Mouse (Mus musculus) G1E (cell line): Measurements from ENCODE around the gene Ank. TPM values are rescaled to one million over a fixed set of nuclear protein-coding genes. Genes with fewer than 3 reads are reported as not detected.
"Not testable (repeated sequence)": the region's sequence is repeated elsewhere in the genome, so short reads cannot be mapped to it uniquely, and the experiment has no call there.

Experiments used
- ATAC-seq: 2 replicates; pipeline ENCODE4 v1.8.0; 2016; ENCODE audit warnings: mild to moderate bottlenecking; ENCODE audit not compliant: insufficient number of reproducible peaks, poor library complexity, low FRiP score, severe bottlenecking; ENCODE audit errors: extremely low read depth
- DNase-seq: peaks from one replicate; pipeline ENCODE4 v3.0.0; 2012; ENCODE audit warnings: low spot score
- H3K27me3 ChIP-seq: 2 replicates; pipeline ENCODE4 v1.6.1; 2012; ENCODE audit warnings: mild to moderate bottlenecking, low read length, inconsistent platforms; ENCODE audit not compliant: insufficient read depth
- H3K36me3 ChIP-seq: replicated peaks from 2 replicates; pipeline ENCODE3; 2012; ENCODE audit warnings: mild to moderate bottlenecking, inconsistent platforms
- H3K4me1 ChIP-seq: 2 replicates; pipeline ENCODE4 v1.6.1; 2012; ENCODE audit warnings: low read depth, low read length, inconsistent platforms, mixed read lengths; ENCODE audit not compliant: insufficient read depth
- H3K4me3 ChIP-seq: 2 replicates; pipeline ENCODE4 v1.5.1; 2012; ENCODE audit warnings: low read depth, mild to moderate bottlenecking, inconsistent platforms, low read length, moderate library complexity, mixed read lengths
- H3K9me3 ChIP-seq: replicated peaks from 2 replicates; pipeline ENCODE4 v1.6.1; 2012; ENCODE audit warnings: inconsistent platforms
- CTCF ChIP-seq: IDR thresholded peaks from 2 replicates; pipeline ENCODE4 v1.5.1; 2012; ENCODE audit warnings: low read depth, low read length, inconsistent platforms, mixed read lengths
- GATA1 ChIP-seq: IDR thresholded peaks from 2 replicates; pipeline ENCODE4 v1.6.1; 2012; ENCODE audit warnings: borderline replicate concordance, low read length, inconsistent platforms, mixed read lengths
- GATA2 ChIP-seq: IDR thresholded peaks from 2 replicates; pipeline ENCODE4 v1.6.1; 2012; ENCODE audit warnings: low read depth, low read length, inconsistent platforms, borderline replicate concordance
- POLR2AphosphoS5 ChIP-seq: IDR thresholded peaks from 2 replicates; pipeline ENCODE4 v1.6.1; 2012; ENCODE audit warnings: low read depth, low read length, inconsistent platforms; ENCODE audit not compliant: insufficient replicate concordance
- TAL1 ChIP-seq: conservative IDR thresholded peaks from 2 replicates; pipeline ENCODE4 v1.6.1; 2012; ENCODE audit warnings: low read depth, low read length, inconsistent platforms, mixed read lengths
- polyA plus RNA-seq: library from polyadenylated mRNA; stranded (reverse); fragments of >175 nt; gene quantifications from 2 replicates; pipeline ENCODE4 v1.2.3, GENCODE M21; 2012
- total RNA-seq, 2 experiments: library from RNA; stranded (forward) in 1 of 2; stranded (reverse) in 1 of 2; fragments of 200-1000 nt in 1 of 2; fragments of >200 nt in 1 of 2; fragmentation: Nextera tagmentation in 1 of 2; gene quantifications; 2 replicates each; pipeline ENCODE4 v1.2.3; 2014 to 2017

Ank gene
- total and polyA plus RNA-seq, 3 experiments: 37.0 to 145 (median 39.2) TPM

DNA sequence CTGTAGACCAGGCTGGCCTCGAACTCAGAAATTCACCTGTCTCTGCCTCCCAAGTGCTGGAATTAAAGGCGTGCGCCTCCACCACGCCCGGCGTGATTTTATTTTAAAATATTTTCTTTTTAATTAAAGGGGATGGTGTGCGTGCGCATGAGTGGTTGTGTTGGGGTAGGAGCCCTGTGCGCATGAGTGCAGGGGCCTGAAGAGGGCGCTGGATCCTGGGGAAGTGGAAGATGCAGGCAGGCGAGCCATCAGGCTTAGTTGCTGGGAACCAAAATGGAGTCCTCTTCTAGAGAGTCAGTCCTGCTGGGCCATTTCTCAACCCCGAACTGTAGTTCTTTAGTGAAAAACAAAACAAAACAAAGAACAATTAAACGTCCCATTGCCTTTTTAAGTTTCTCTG lies 2.6 kb upstream of the Ank start:
- no peaks in the 10 kb centered on the region for H3K9me3 ChIP-seq
- H3K36me3 ChIP-seq: no peaks in the 10 kb centered on the region
- peaks cover 26% of the 10 kb centered on the region for H3K4me1 ChIP-seq
- ATAC-seq (no peak), DNase-seq (no peak)
- H3K4me3 ChIP-seq: no peak overlapping the region
- TF ChIP-seq POLR2AphosphoS5 (no peak), GATA2 (no peak), TAL1 (no peak), GATA1 (no peak), CTCF (no peak)
- H3K27me3 ChIP-seq: peaks cover 10% of the 10 kb centered on the region

GRCm38 (mm10) chr15:27465391-27466005 lies 979 bp upstream of the Ank start:
- peaks cover 2% of the 10 kb centered on the region for H3K36me3 ChIP-seq
- no peaks in the 10 kb centered on the region for H3K9me3 ChIP-seq
- ATAC-seq (no peak), DNase-seq (no peak)
- TF ChIP-seq POLR2AphosphoS5 (no peak), GATA1 (no peak), TAL1 (no peak), GATA2 (no peak), CTCF (no peak)
- peaks cover 33% of the 10 kb centered on the region for H3K4me1 ChIP-seq
- H3K4me3 ChIP-seq: peak overlapping the region; percentile 94; the same call in 1 of the 2 replicates
- H3K27me3 ChIP-seq: peaks cover 5% of the 10 kb centered on the region; the same call in 1 of the 2 replicates

DNA sequence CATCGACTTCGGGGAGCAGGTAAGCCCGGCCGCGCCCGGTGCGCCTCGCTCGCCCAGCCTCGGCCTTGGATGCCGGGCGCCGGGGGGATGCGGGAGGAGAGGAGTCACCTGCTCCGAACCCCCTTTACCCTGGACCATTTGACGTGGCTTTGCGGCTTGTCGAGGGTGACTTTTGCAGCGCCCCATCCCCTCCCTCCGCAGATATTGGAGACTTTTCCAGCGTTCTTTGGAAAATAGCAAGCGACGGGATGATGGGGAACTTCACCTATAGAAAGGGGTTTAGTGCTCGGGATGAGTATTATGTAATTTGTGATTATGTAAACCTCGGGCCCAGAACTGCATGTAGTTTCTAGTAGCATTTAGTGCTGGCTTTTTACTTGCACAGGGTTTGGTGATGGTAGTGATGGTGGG lies 609 bp downstream of the Ank start:
- H3K36me3 ChIP-seq: peaks cover 14% of the 10 kb centered on the region
- peaks cover 45% of the 10 kb centered on the region for H3K4me1 ChIP-seq
- no peak for TF ChIP-seq GATA2
- TF ChIP-seq CTCF: no peak
- no peak for TF ChIP-seq POLR2AphosphoS5
- TF ChIP-seq GATA1: no peak
- TF ChIP-seq TAL1: no peak
- H3K27me3 ChIP-seq: 0 out of 2 replicates have a peak, but pooled peaks cover under 1% of the 10 kb centered on the region
- H3K9me3 ChIP-seq: no peaks in the 10 kb centered on the region
- ATAC-seq: no peak
- no peak for DNase-seq
- H3K4me3 ChIP-seq: peak overlapping the region; percentile 94

DNA sequence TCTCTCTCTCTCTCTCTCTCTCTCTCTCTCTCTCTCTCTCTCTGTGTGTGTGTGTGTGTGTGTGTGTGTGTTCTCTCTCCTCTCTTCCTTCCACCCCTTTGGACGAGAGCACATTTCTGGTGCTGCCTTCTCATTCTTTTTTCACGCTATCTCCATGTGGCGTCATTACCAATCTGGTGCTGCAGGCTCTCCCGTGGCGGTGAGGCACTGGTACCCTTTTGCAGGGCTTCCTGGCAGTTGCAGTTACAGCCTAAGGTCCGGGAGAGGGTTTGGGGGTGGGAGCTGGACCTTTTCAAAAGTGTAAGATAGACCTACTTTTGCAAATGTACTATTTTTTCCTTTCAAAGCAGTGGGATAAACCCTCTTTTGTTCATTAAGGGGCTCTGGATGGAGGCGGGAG lies 1.2 kb downstream of the Ank start:
- H3K9me3 ChIP-seq: no peaks in the 10 kb centered on the region
- no peak for TF ChIP-seq CTCF
- no peak for TF ChIP-seq TAL1
- TF ChIP-seq POLR2AphosphoS5: no peak
- no peak for TF ChIP-seq GATA2
- TF ChIP-seq GATA1: no peak
- peaks cover 49% of the 10 kb centered on the region for H3K4me1 ChIP-seq
- no peaks in the 10 kb centered on the region for H3K27me3 ChIP-seq
- H3K36me3 ChIP-seq: peaks cover 19% of the 10 kb centered on the region
- DNase-seq (no peak), ATAC-seq (0 out of 2 replicates have a peak, but pooled peaks have one; percentile 31)
- peak overlapping the region; percentile 94 for H3K4me3 ChIP-seq

DNA sequence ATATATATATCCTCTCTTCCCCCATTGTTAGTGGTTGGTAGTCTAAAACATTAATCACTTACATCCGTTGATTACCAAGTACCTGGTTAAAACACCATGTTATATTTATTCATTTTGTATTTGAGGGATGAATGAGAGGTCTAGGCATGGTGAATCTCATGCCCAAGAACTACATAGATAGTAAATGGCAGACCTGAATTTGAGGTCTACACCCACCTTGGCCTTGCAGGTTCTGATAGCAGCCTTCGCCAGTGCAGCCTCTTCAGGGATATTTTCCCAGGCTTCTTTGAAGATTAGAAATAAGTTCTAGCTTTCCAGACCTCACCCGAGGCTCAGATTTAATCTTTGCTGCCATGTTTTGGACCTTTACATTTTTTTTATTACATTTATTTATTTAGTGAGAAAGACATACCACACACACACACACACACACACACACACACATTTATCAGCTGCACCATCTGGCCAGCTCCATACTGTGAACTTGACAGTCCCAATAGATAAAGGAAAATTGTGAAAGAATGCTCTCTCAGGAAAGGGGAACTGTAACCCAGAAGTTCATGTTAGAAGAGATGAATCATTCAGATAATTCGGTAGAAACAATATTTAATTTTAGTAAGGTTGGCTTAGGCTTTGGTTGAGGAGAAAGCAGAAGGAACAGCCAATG lies 2.5 kb downstream of the Ank start:
- peak; percentile 79 for ATAC-seq
- TF ChIP-seq TAL1: peak; percentile 73
- TF ChIP-seq GATA1: no peak
- no peak for TF ChIP-seq POLR2AphosphoS5
- TF ChIP-seq GATA2: no peak
- peaks cover 54% of the 10 kb centered on the region for H3K4me1 ChIP-seq
- no peaks in the 10 kb centered on the region for H3K9me3 ChIP-seq
- H3K27me3 ChIP-seq: no peaks in the 10 kb centered on the region
- H3K36me3 ChIP-seq: peaks cover 27% of the 10 kb centered on the region
- DNase-seq: peak; percentile 30
- H3K4me3 ChIP-seq: peak overlapping the region; percentile 33; the same call in 1 of the 2 replicates

GRCm38 (mm10) chr15:27470346-27470745 lies 3.9 kb downstream of the Ank start:
- Histone ChIP-seq H3K36me3 (peaks cover 37% of the 10 kb centered on the region), H3K4me1 (peaks cover 60% of the 10 kb centered on the region)

DNA sequence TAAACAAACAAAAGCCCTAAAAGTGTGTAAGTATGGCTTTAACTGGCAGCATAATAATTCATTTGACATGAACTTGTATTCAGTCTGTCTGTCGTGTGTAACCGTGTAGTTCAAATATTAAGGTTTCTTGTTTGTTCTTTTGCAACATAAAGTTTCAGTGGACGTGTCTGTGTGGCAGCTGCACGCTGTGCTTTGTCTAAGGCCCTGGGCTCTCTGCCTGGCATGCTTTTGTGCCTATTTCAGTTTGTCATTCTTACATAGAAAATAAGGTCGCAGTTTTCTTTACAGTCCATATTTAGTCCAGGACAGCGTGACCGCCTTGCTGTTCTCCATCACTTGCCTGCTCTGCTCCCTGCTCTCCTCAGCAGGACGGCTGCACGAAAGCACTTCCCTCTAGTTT lies 5.8 kb downstream of the Ank start:
- H3K4me1 ChIP-seq: peaks cover 72% of the 10 kb centered on the region
- H3K4me3 ChIP-seq: no peak overlapping the region
- DNase-seq (no peak), ATAC-seq (no peak)
- TF ChIP-seq CTCF (no peak), TAL1 (no peak), GATA2 (no peak), POLR2AphosphoS5 (no peak), GATA1 (no peak)
- no peaks in the 10 kb centered on the region for H3K27me3 ChIP-seq
- peaks cover 56% of the 10 kb centered on the region for H3K36me3 ChIP-seq
- no peaks in the 10 kb centered on the region for H3K9me3 ChIP-seq

More at GRCm38 (mm10) chr15:27470346-27470745, 3.9 kb downstream of the Ank start:
- not testable (repeated sequence) for ATAC-seq, H3K27me3 ChIP-seq, H3K4me3 ChIP-seq, DNase-seq, H3K9me3 ChIP-seq
